Mouse (Mus musculus) CH12.LX (cell line): ENCODE measurements at regions not wholly inside any gene's neighbourhood (a gene's known extent, or its start where the extent isn't known, plus 50 kb on each side); places are given as distances from the start of the nearest gene placed in this dataset.

ENCODE experiments used
- CTCF ChIP-seq, 2 experiments: IDR thresholded peaks in 1 of 2; conservative IDR thresholded peaks in 1 of 2; 2 replicates each; pipeline ENCODE4 v1.5.1; 2011 to 2012; ENCODE audit warnings: low read depth in 2 of 2, low read length in 2 of 2, improper control_type of control experiment in 1 of 2, inconsistent platforms in 1 of 2, mild to moderate bottlenecking in 1 of 2, moderate library complexity in 1 of 2
- E2F4 ChIP-seq: IDR thresholded peaks from 2 replicates; pipeline ENCODE4 v1.6.1; 2011; ENCODE audit warnings: low read depth, low read length, improper control_type of control experiment; ENCODE audit not compliant: insufficient replicate concordance
- EP300 ChIP-seq: IDR thresholded peaks from 2 replicates; pipeline ENCODE4 v1.6.1; 2011; ENCODE audit warnings: low read length, improper control_type of control experiment
- NELFE ChIP-seq: IDR thresholded peaks from 2 replicates; pipeline ENCODE4 v1.6.1; 2011; ENCODE audit warnings: low read depth, low read length, improper control_type of control experiment
- POLR2A ChIP-seq: IDR thresholded peaks from 2 replicates; pipeline ENCODE4 v1.6.1; 2011; ENCODE audit warnings: low read depth, mild to moderate bottlenecking, improper control_type of control experiment, low read length
- POLR2AphosphoS2 ChIP-seq: IDR thresholded peaks from 2 replicates; pipeline ENCODE4 v1.6.1; 2011; ENCODE audit warnings: low read depth, low read length, improper control_type of control experiment
- TCF12 ChIP-seq: IDR thresholded peaks from 2 replicates; pipeline ENCODE4 v1.6.1; 2014; ENCODE audit warnings: low read depth, mild to moderate bottlenecking, inconsistent platforms, low read length, improper control_type of control experiment
- ZC3H11A ChIP-seq: IDR thresholded peaks from 2 replicates; pipeline ENCODE4 v1.6.1; 2012; ENCODE audit warnings: low read depth, mild to moderate bottlenecking, inconsistent platforms, low read length, improper control_type of control experiment

DNA sequence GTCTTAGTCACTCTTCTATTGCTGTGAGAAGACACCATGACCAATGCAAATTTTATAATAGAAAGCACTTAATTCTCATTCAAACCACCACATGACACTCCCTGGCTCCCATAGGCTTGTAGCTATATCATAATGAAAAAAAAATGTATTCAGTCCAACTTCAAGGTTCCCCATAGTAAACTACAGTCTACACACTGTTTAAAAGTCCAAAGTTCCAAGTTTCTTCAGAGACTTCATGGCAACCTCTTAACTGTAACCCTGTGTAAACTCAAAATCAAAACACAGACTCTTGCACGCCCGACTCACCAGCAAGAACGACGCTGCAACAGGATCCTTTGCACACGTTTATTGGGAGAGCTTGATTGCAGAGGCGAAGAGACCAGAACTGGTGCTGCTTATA, 111.6 kb downstream of the Mab21l3 start:
- TF ChIP-seq POLR2A (no peak), EP300 (no peak), E2F4 (no peak), POLR2AphosphoS2 (no peak), CTCF (conservative IDR thresholded peaks at IDR 0.05 in 1 of 2, IDR thresholded peaks at IDR 0.05 in 1 of 2; ENCODE audit: low read depth in 2 of 2, low read length in 2 of 2) (no peak), ZC3H11A (no peak), TCF12 (no peak), NELFE (no peak)
